Mouse (Mus musculus) midbrain, embryonic 11.5 days (tissue): ENCODE results near the gene Glis2. TPM values are rescaled to one million over a fixed set of nuclear protein-coding genes. Genes with fewer than 3 reads are reported as not detected.

Experiments used
- ATAC-seq: fragments of 200-750 bp; cut with Nextera tagmentation; 2 replicates; pipeline ENCODE4 v1.8.0; 2017; ENCODE audit warnings: moderate TSS enrichment, moderate library complexity; ENCODE audit not compliant: low FRiP score
- DNase-seq: peaks from one replicate; pipeline ENCODE4 v3.0.0; 2015; ENCODE audit warnings: low spot score; ENCODE audit errors: missing footprints
- H3K27ac ChIP-seq: fragments of 300-500 bp; sonication (generic); 2 replicates; pipeline ENCODE4 v1.5.1; 2014; ENCODE audit warnings: low read depth, low read length
- H3K27me3 ChIP-seq: fragments of 300-500 bp; sonication (generic); 2 replicates; pipeline ENCODE4 v1.6.1; 2014; ENCODE audit warnings: mild to moderate bottlenecking, low read length, moderate library complexity, mixed read lengths; ENCODE audit not compliant: control insufficient read depth, insufficient read depth
- H3K36me3 ChIP-seq: fragments of 300-500 bp; sonication (generic); 2 replicates; pipeline ENCODE4 v1.6.1; 2014; ENCODE audit warnings: mild to moderate bottlenecking, low read length, moderate library complexity, mixed read lengths; ENCODE audit not compliant: control insufficient read depth, insufficient read depth
- H3K4me1 ChIP-seq: fragments of 300-500 bp; sonication (generic); 2 replicates; pipeline ENCODE4 v1.6.1; 2014; ENCODE audit warnings: low read length; ENCODE audit not compliant: control insufficient read depth, insufficient read depth
- H3K4me2 ChIP-seq: fragments of 300-500 bp; sonication (generic); 2 replicates; pipeline ENCODE4 v1.6.1; 2014; ENCODE audit warnings: mild to moderate bottlenecking, moderate library complexity
- H3K4me3 ChIP-seq: fragments of 300-500 bp; sonication (generic); 2 replicates; pipeline ENCODE4 v1.5.1; 2014; ENCODE audit warnings: low read depth, low read length
- H3K9ac ChIP-seq: fragments of 300-500 bp; sonication (generic); 2 replicates; pipeline ENCODE4 v1.6.1; 2014; ENCODE audit warnings: low read length
- H3K9me3 ChIP-seq: fragments of 300-500 bp; sonication (generic); 2 replicates; pipeline ENCODE4 v1.6.1; 2016; ENCODE audit warnings: low read length; ENCODE audit not compliant: control insufficient read depth
- WGBS: fragments of 180-500 bp; shearing (Covaris S2); extraction: QIAGEN DNeasy Blood & Tissue Kit; methylation state at CpG from one replicate; pipeline ENCODE4 v1.1.7; 2014; 5-methylcytosine and 5-hydroxymethylcytosine counted together
- polyA plus RNA-seq: library from polyadenylated mRNA; unstranded; fragments of >200 nt; fragmentation: Nextera tagmentation; extraction: Ambion mirVana; gene quantifications from 2 replicates; pipeline ENCODE4 v1.2.1, GENCODE M21; 2014

The Glis2 gene
- polyA plus RNA-seq, 1 experiment from 2014 or later, result 27.2 TPM

GRCm38 (mm10) chr16:4645867-4646266 is 51.4 kb downstream of the Glis2 start:
- H3K9me3 ChIP-seq, result no peaks in the 10 kb centered on the region
- H3K27me3 ChIP-seq, result no peaks in the 10 kb centered on the region
- WGBS, result 78% methylated on average over 4 of the region's 4 CpGs
- peaks cover 7% of the 10 kb centered on the region for H3K4me1 ChIP-seq
- DNase-seq, result peak; percentile 69
- H3K36me3 ChIP-seq, result no peaks in the 10 kb centered on the region; the same call in 1 of the 2 replicates
- H3K27ac ChIP-seq, result no peak overlapping the region
- no peak for ATAC-seq
- no peak overlapping the region for H3K4me3 ChIP-seq
- no peak overlapping the region for H3K4me2 ChIP-seq
- H3K9ac ChIP-seq, result no peak overlapping the region

GRCm38 (mm10) chr16:4646831-4647230 is 52.3 kb downstream of the Glis2 start:
- ATAC-seq, result no peak
- H3K27ac ChIP-seq, result no peak overlapping the region

DNA sequence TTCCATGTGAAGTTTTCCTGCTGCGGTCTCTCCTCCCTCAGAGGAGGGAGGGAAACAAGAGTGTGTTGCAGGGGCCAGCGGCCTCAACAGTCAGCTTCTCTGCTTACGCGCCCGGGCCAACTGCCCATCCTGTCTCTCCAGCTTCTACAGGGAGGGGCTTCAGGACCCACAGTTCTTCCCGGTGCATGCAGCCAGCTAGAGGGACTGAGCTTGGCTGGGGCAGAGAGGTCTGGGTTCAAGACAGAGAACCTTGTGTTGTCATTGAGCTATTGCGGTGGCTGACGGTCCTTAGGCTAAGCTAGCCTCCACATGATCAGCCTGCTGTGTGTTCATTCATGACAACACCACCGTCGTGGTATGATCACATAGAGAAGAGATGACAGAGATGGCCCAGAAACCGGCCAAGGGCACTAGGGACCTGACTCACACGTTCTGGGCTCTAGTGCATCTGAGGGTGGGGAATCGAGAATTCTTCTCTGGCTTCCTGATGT is 53.2 kb downstream of the Glis2 start:
- ATAC-seq, result no peak
- DNase-seq, result no peak
- H3K27me3 ChIP-seq, result no peaks in the 10 kb centered on the region
- no peaks in the 10 kb centered on the region for H3K9me3 ChIP-seq
- no peak overlapping the region for H3K4me3 ChIP-seq
- 77% methylated on average over 13 of the region's 13 CpGs for WGBS
- H3K4me2 ChIP-seq, result no peak overlapping the region
- no peak overlapping the region for H3K9ac ChIP-seq
- H3K27ac ChIP-seq, result no peak overlapping the region
- H3K4me1 ChIP-seq, result peaks cover 1% of the 10 kb centered on the region; the same call in 1 of the 2 replicates
- no peaks in the 10 kb centered on the region; the same call in 1 of the 2 replicates for H3K36me3 ChIP-seq

More at GRCm38 (mm10) chr16:4646831-4647230, 52.3 kb downstream of the Glis2 start:
- no peaks in the 10 kb centered on the region for H3K9me3 ChIP-seq
- no peak overlapping the region for H3K9ac ChIP-seq
- peak; percentile 62 for DNase-seq
- no peaks in the 10 kb centered on the region for H3K27me3 ChIP-seq
- peaks cover 4% of the 10 kb centered on the region; the same call in 1 of the 2 replicates for H3K4me1 ChIP-seq
- no peak overlapping the region for H3K4me2 ChIP-seq
- H3K4me3 ChIP-seq, result no peak overlapping the region
- 71% methylated on average over 4 of the region's 4 CpGs for WGBS
- H3K36me3 ChIP-seq, result no peaks in the 10 kb centered on the region; the same call in 1 of the 2 replicates

- Histone ChIP-seq H3K27me3 (no peaks in the 10 kb centered on the region), H3K36me3 (no peaks in the 10 kb centered on the region; the same call in 1 of the 2 replicates), H3K4me3 (no peak overlapping the region), H3K9me3 (no peaks in the 10 kb centered on the region), H3K4me2 (no peak overlapping the region), H3K4me1 (no peaks in the 10 kb centered on the region), H3K9ac (no peak overlapping the region), H3K27ac (no peak overlapping the region)
- WGBS, result 82% methylated on average over 28 of the region's 28 CpGs
- DNase-seq (peak; percentile 81), ATAC-seq (no peak)
Observed at GRCm38 (mm10) chr16:4648416-4649023, 54.0 kb downstream of the Glis2 start.

DNA sequence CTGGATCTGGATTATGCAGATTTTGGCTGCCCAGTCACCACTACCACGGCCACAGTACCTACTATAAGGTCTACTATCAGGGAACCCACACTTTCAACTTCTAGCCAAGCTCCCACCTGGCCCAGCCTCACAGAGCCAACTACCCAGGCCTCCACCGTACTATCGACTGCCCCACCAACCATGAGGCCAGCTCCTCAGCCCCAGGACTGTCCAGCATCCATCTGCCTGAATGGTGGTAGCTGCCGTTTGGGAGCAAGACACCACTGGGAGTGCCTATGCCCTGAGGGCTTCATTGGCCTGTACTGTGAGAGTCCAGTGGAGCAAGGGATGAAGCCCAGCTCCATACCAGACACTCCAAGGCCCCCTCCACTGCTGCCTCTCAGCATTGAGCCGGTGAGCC is 54.7 kb downstream of the Glis2 start:
- no peak overlapping the region for H3K4me3 ChIP-seq
- DNase-seq, result peak; percentile 39
- no peaks in the 10 kb centered on the region; the same call in 1 of the 2 replicates for H3K36me3 ChIP-seq
- H3K27ac ChIP-seq, result no peak overlapping the region
- H3K9ac ChIP-seq, result no peak overlapping the region
- no peaks in the 10 kb centered on the region for H3K4me1 ChIP-seq
- H3K4me2 ChIP-seq, result no peak overlapping the region
- no peaks in the 10 kb centered on the region for H3K27me3 ChIP-seq
- 91% methylated on average over 5 of the region's 5 CpGs for WGBS
- no peak for ATAC-seq
- no peaks in the 10 kb centered on the region for H3K9me3 ChIP-seq

DNA sequence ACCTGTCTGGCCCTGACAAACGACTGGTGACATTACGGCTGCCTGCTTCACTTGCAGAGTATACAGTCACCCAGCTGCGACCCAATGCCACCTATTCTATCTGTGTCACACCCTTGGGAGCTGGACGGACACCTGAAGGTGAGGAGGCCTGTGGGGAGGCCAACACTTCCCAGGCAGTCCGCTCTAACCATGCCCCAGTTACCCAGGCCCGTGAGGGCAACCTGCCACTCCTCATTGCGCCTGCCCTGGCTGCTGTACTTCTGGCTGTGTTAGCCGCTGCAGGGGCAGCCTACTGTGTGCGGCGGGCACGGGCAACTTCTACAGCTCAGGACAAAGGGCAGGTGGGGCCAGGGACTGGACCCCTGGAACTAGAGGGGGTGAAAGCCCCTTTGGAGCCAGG is 55.2 kb downstream of the Glis2 start:
- H3K27ac ChIP-seq, result no peak overlapping the region
- ATAC-seq, result no peak
- no peaks in the 10 kb centered on the region; the same call in 1 of the 2 replicates for H3K36me3 ChIP-seq
- no peaks in the 10 kb centered on the region for H3K4me1 ChIP-seq
- H3K9me3 ChIP-seq, result no peaks in the 10 kb centered on the region
- no peak overlapping the region for H3K9ac ChIP-seq
- no peaks in the 10 kb centered on the region for H3K27me3 ChIP-seq
- H3K4me2 ChIP-seq, result no peak overlapping the region
- WGBS, result 93% methylated on average over 11 of the region's 11 CpGs
- DNase-seq, result peak; percentile 41
- no peak overlapping the region for H3K4me3 ChIP-seq

DNA sequence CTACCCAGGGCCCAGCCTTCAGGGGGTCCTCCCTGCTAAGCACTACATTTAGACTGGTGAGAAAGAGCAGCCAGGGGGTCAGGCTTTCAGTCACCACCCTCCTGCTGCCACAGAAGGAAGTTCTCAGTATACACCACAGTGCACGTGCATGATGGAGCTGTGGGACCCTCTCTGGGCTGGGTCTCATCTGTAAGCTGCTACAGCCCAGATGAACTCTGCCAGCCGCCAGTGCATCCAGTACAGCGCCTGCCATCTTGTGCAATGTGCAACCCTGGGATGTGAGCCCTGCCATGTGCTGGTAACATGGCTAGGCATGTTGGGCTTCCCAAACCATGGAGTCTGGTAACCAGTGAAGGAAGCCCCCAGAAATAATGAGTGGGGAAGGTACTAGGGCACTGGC is 55.6 kb downstream of the Glis2 start:
- Histone ChIP-seq H3K4me2 (no peak overlapping the region), H3K36me3 (no peaks in the 10 kb centered on the region; the same call in 1 of the 2 replicates), H3K4me1 (peaks cover under 1% of the 10 kb centered on the region; the same call in 1 of the 2 replicates), H3K27me3 (no peaks in the 10 kb centered on the region), H3K9ac (no peak overlapping the region), H3K9me3 (no peaks in the 10 kb centered on the region), H3K27ac (no peak overlapping the region), H3K4me3 (no peak overlapping the region)
- ATAC-seq, result no peak
- WGBS, result 81% methylated on average over 3 of the region's 3 CpGs
- DNase-seq, result peak; percentile 68

GRCm38 (mm10) chr16:4651081-4651480 is 56.6 kb downstream of the Glis2 start:
- H3K4me1 ChIP-seq, result peaks cover 10% of the 10 kb centered on the region
- 77% methylated on average over 1 of the region's 1 CpGs for WGBS
- no peak overlapping the region for H3K4me3 ChIP-seq
- H3K9me3 ChIP-seq, result no peaks in the 10 kb centered on the region
- peak; percentile 53 for DNase-seq
- H3K27me3 ChIP-seq, result no peaks in the 10 kb centered on the region
- no peaks in the 10 kb centered on the region; the same call in 1 of the 2 replicates for H3K36me3 ChIP-seq
- ATAC-seq, result no peak
- no peak overlapping the region for H3K9ac ChIP-seq
- no peak overlapping the region for H3K4me2 ChIP-seq
- H3K27ac ChIP-seq, result no peak overlapping the region

DNA sequence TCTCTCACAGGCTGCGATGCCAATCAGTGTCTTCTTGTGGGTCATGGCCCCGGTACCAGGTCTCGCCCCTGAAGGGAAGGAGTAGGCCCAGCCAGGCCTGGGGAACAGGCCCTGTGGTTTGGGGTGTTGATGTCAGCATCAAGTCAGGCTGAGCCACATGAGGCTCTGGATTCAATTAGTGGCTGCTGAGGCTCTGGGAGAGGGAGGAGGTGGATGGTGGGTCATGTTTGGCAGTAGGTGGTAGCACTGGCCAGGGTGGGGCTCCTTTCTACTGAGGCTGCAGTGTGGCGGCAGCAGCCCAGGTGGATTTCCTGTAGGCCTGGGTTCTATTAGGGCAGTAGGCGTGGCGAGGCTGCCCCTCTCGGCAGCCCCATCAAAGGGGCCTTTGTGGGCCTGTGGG is 57.1 kb downstream of the Glis2 start:
- DNase-seq (peak; percentile 78), ATAC-seq (no peak)
- no peak overlapping the region for H3K4me3 ChIP-seq
- no peaks in the 10 kb centered on the region for H3K9me3 ChIP-seq
- WGBS, result 78% methylated on average over 7 of the region's 7 CpGs
- no peaks in the 10 kb centered on the region; the same call in 1 of the 2 replicates for H3K36me3 ChIP-seq
- H3K27me3 ChIP-seq, result no peaks in the 10 kb centered on the region
- H3K9ac ChIP-seq, result no peak overlapping the region
- H3K4me1 ChIP-seq, result peaks cover 15% of the 10 kb centered on the region
- H3K27ac ChIP-seq, result no peak overlapping the region
- H3K4me2 ChIP-seq, result no peak overlapping the region
